Mouse (Mus musculus) liver (tissue): ENCODE measurements around the gene Gm11077.

Experiments
- DNase-seq: peaks from one replicate; pipeline ENCODE4 v3.0.0-alpha.2; 2020; ENCODE audit warnings: mixed read lengths

Gm11077 gene

GRCm38 (mm10) chr6:140729272-140729671, at the start of gene Gm11077:
Gm11077 (plus strand) TSS chr6:140729284.
- DNase-seq: no peak

DNA sequence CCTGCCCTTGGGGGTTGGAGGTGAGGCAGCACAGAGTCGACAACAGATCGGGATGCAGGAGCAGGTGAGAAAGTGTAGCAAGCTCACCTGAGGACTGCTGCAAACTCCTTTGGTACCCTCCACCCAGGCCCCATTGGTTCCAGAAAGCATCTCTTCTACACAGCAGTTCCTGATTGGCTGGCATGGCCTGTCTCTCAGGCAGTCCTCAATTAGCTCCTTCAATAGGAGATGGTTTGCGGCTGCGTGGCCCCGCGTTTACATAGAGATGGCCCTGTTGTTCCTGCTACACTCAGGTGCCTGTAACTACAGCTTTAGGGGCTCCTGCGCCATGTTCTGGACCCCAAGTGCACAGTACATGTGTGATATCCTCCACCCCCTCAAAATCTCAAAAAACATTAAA, 48.4 kb upstream of the Gm11077 start:
- DNase-seq: no peak

GRCm38 (mm10) chr6:140682829-140683228, 46.3 kb upstream of the Gm11077 start:
- no peak for DNase-seq

GRCm38 (mm10) chr6:140684403-140684802, 44.7 kb upstream of the Gm11077 start:
- DNase-seq: no peak

DNA sequence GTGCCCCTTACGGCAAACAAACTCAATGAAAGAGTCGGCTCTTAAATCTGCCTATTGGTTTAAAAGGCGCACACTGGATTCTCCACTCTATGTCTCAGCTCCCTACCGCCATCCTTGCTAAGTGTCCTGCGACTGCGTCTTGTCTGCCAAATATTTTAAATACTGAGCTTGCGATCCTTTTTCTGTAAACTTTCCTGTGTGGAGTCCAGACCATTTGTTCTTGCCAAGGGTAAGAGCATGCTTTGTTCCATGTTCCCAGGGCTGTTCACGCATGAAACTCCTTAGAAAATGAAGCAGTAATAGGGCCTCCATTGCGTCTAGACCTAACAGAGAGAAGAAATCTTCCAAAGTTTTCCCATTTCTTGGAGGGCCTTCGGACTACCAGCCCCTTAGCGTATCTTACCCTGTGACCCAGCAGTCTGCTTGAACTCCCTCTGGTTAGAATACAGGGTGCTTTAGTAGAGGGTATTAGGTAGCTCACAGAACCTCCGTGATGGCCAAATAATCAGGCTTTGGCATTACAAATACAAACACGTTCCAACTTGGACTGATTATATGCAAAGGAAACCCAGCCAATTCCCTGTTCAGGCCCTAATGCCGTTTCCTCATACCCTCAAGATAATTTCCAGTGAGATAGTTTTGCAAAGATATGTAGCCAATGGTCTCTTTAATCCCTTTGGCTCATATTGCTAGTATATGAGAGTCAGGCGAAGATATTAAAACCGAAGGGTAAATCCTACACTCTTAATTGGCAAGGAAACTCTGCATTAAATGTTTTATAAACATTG, 39.3 kb upstream of the Gm11077 start:
- DNase-seq: no peak

GRCm38 (mm10) chr6:140692160-140692559, 36.9 kb upstream of the Gm11077 start:
- DNase-seq: no peak

DNA sequence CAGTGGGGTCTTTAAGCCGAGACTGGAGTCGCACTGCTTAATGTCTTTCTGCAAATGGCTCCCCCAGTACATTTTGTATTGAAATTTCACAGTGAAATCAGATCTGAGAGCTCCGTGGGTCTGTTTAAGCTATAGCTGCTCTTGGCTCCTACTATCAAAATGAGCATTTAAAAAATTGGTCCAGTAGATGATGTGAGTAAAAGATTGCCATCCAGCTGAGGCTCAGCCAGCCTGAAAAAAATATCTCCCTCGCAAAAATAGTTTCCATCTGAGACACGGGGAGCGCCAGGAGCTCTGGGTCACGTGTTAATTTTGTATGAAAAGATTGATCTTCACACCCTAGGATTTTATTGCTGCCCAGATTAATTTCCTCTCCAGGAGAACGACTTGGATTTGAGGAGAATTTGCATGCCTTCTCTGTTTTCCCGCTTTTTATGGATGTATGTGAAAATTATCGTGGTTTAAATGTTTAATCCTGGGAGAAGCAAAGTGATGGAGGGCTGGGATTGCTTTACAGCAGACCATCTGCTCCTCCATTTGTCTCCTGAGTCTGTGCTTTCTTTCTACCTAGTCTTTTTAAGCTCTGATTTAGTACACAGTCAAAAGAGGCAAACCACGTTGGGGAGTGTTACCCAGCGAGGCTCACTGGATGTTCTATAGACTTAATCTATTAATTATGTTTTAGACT, 32.7 kb upstream of the Gm11077 start:
- DNase-seq: no peak

GRCm38 (mm10) chr6:140697994-140698393, 31.1 kb upstream of the Gm11077 start:
- DNase-seq: no peak

- no peak for DNase-seq
These were observed 30.5 kb upstream of the Gm11077 start for GRCm38 (mm10) chr6:140698596-140698995.

GRCm38 (mm10) chr6:140701259-140701658, 27.8 kb upstream of the Gm11077 start:
- DNase-seq: no peak

DNA sequence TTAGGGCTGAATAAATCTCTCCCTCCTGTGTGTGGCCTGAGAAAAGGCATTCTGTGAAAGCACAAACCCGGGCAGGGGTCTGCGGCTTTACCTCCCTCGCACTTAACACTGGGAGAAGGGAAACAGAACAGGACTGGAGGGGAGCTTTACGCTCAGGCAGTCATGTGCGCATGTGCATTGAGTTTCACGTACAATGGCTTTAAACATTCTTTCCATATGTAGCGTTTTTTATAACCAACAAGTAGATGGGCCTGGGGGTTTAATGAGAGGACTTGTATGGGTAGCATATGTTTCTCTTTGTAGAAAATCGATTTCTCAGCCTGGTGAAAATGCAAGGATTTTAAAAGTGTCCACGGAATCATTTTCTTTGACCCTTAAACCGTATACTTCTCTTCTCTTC, 24.0 kb upstream of the Gm11077 start:
- DNase-seq: no peak

- no peak for DNase-seq
These were observed 23.0 kb upstream of the Gm11077 start for GRCm38 (mm10) chr6:140706056-140706455.

- DNase-seq: no peak
These were observed 21.0 kb upstream of the Gm11077 start for GRCm38 (mm10) chr6:140708059-140708458.

DNA sequence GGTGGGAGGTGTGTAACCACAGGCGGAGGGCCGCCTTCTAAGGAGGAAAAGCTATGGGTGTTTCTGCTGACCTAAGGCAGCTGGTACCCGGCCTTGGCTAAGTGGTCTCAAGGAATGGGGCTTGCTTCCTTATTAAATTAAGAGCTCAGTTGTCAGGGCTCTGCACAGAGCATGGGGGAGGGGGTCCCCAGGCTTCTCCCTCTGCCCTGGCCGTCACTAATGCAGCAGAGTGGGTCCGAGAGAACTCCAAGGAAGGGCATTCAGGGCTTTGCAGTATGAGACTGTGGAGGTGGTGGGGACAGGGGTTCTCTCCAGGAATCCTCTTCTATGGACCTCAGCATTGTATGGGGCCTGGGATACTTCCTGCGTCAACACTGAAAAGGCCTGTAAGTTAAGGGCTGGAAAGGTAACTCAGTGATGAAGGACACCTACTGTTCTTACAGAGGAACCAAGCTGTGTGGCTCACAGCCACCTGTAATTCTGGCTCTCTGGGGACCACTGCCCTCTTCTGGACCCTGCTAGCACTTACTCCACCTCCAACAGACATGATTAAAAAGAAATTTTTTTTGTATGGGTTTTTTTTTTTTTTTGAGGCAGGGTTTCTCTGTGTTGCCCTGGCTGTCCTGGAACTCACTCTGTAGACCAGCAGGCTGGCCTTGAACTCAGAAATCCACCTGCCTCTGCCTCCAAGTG, 19.5 kb upstream of the Gm11077 start:
- DNase-seq: no peak

DNA sequence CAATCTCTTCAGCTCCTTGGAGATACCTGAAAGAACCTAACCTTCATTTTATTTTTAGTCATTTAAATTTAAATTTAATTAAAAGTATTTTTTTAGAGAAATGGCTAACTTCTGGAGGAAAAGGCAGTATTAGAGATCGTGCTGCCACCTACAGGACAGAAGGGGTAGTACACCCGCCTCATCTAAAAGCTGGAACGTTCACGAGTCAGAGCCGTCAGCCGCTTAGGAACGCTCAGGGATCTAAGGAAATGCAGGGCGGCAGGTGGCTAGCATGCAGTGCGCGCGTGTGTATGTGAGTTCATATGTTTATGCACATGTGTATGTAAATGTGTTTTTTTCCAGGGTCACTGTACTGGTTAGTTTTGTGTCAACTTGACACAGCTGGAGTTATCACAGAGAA, 16.3 kb upstream of the Gm11077 start:
- peak; percentile 54 for DNase-seq

GRCm38 (mm10) chr6:140714905-140715365, 14.1 kb upstream of the Gm11077 start:
- peak; percentile 67 for DNase-seq

GRCm38 (mm10) chr6:140722058-140722457, 7.0 kb upstream of the Gm11077 start:
- DNase-seq: no peak

GRCm38 (mm10) chr6:140730669-140731401, 1.8 kb downstream of the Gm11077 start:
- no peak for DNase-seq

DNA sequence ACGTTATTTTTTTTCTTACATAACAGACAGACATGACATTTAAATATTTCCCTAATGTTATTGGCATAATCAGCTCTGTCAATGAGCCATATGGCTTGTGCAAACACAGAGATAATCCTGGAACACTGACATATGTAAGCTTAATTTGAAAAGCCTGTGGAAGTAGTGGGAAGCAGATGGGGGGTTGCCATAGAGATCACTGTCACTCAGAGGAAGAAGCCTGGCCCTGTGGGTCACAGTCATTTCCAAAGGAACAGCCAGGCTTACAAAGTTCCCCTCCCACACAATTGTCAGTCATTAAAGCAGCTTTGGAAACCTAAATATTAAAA, 2.3 kb downstream of the Gm11077 start:
- DNase-seq: no peak

DNA sequence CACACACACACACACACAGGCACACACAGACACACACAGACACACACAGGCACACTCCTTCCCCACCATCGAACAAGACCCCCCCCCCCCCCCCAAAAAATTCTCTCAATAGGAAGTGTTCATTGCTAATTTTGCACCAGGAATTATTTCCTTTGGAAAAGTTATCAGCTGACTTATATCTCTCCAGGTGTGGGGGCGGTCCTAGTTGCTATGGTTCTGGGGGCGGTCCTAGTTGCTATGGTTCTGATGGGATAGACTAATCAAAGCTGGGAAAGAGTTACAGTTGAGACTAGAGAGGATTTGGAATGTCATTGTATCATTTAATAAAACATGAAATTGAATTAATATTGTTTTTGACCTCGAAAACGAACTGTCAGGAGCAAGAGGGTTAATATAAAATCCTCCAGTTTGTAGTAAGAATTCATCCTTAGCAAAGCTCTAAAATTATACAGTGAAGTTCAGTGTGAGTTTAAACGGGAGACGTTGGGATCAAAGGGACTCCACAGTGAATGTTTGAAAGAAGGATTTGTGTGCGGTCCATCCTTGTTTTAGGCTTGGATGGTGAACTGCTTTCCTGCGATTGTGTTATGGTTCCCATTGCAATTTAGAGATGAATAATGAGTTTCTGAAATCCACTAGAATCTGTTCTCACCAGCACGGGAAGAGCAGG, 4.0 kb downstream of the Gm11077 start:
- DNase-seq: no peak

DNA sequence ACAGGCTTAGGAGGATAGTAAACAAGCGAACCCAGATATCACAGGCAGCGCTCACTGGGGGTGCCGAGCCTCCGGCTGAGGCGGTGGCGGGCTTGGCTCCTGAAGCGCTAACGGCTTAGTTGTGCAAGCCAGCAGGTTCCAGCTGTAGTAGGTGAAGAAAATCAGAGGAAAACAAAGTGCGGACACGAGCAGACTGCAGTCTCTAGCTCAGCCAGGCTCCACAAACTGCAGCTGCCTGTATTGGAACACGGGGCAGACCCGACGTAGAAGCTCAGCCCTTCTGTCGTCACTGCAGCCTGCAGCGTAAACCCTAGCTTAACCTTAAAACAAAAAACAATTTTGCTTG, 4.5 kb downstream of the Gm11077 start:
- peak; percentile 10 for DNase-seq

- no peak for DNase-seq
These were observed 16.5 kb downstream of the Gm11077 start for GRCm38 (mm10) chr6:140745586-140745985.

GRCm38 (mm10) chr6:140747591-140747990, 18.5 kb downstream of the Gm11077 start:
- DNase-seq: no peak
